Mouse (Mus musculus) embryonic facial prominence, embryonic 14.5 days (tissue): Measurements from ENCODE around the gene Pcbp2. TPM values are rescaled to one million over a fixed set of nuclear protein-coding genes. Genes with fewer than 3 reads are reported as not detected.

Experiments
- ATAC-seq: fragments of 200-750 bp; cut with Nextera tagmentation; 2 replicates; pipeline ENCODE4 v1.8.0; 2017; ENCODE audit warnings: low read depth, moderate number of reproducible peaks, moderate TSS enrichment
- DNase-seq: peaks from one replicate; pipeline ENCODE4 v3.0.0-alpha.2; 2015; ENCODE audit warnings: low spot score
- H3K27ac ChIP-seq: fragments of 300-500 bp; sonication (generic); replicated peaks from 2 replicates; pipeline ENCODE4 v1.5.1; 2014; ENCODE audit warnings: low read depth, mild to moderate bottlenecking, low read length, moderate library complexity
- H3K27me3 ChIP-seq: fragments of 300-500 bp; sonication (generic); replicated peaks from 2 replicates; pipeline ENCODE4 v1.6.1; 2014; ENCODE audit warnings: low read length; ENCODE audit not compliant: control insufficient read depth, insufficient read depth
- H3K36me3 ChIP-seq: fragments of 300-500 bp; sonication (generic); 2 replicates; pipeline ENCODE4 v1.6.1; 2014; ENCODE audit warnings: low read length, mixed read lengths; ENCODE audit not compliant: control insufficient read depth, insufficient read depth
- H3K4me1 ChIP-seq: fragments of 300-500 bp; sonication (generic); 2 replicates; pipeline ENCODE4 v1.6.1; 2014; ENCODE audit warnings: antibody characterized with exemption, low read length; ENCODE audit not compliant: control insufficient read depth, insufficient read depth
- H3K4me2 ChIP-seq: fragments of 300-500 bp; sonication (generic); 2 replicates; pipeline ENCODE4 v1.6.1; 2014; ENCODE audit warnings: low read depth, mild to moderate bottlenecking, low read length, moderate library complexity, mixed read lengths
- H3K4me3 ChIP-seq: fragments of 300-500 bp; sonication (generic); 2 replicates; pipeline ENCODE4 v1.5.1; 2014; ENCODE audit warnings: low read depth, mild to moderate bottlenecking, low read length
- H3K9ac ChIP-seq: fragments of 300-500 bp; sonication (generic); 2 replicates; pipeline ENCODE4 v1.6.1; 2014; ENCODE audit warnings: low read depth, mild to moderate bottlenecking, low read length, moderate library complexity, mixed read lengths
- H3K9me3 ChIP-seq: fragments of 300-500 bp; sonication (generic); 2 replicates; pipeline ENCODE4 v1.6.1; 2016; ENCODE audit warnings: low read length; ENCODE audit not compliant: control insufficient read depth
- WGBS: fragments of 180-500 bp; shearing (Covaris S2); extraction: QIAGEN DNeasy Blood & Tissue Kit; methylation state at CpG from one replicate; pipeline ENCODE4 v1.1.7; 2014; 5-methylcytosine and 5-hydroxymethylcytosine counted together
- polyA plus RNA-seq: library from polyadenylated mRNA; unstranded; fragments of >200 nt; fragmentation: Nextera tagmentation; extraction: Ambion mirVana; gene quantifications from 2 replicates; pipeline ENCODE4 v1.2.1, GENCODE M21; 2014

The Pcbp2 gene
- polyA plus RNA-seq, 1 experiment from 2014 or later, result 276 TPM

GRCm38 (mm10) chr15:102513004-102513403 lies 42.7 kb downstream of the Pcbp2 start:
- ATAC-seq, result no peak
- peaks cover 28% of the 10 kb centered on the region for H3K4me1 ChIP-seq
- H3K27ac ChIP-seq, result no peak overlapping the region

GRCm38 (mm10) chr15:102515261-102515660 lies 44.9 kb downstream of the Pcbp2 start:
- Histone ChIP-seq H3K4me3 (0 out of 2 replicates have a peak overlapping the region, but pooled peaks have one; percentile 68), H3K4me2 (peak overlapping the region; percentile 67; the same call in 1 of the 2 replicates)
- 94% methylated on average over 2 of the region's 2 CpGs for WGBS

More at GRCm38 (mm10) chr15:102513004-102513403, 42.7 kb downstream of the Pcbp2 start:
- no peaks in the 10 kb centered on the region for H3K9me3 ChIP-seq
- H3K27me3 ChIP-seq, result no peaks in the 10 kb centered on the region
- H3K4me2 ChIP-seq, result no peak overlapping the region
- no peak overlapping the region for H3K4me3 ChIP-seq
- DNase-seq, result no peak
- 82% methylated on average over 3 of the region's 3 CpGs for WGBS
- H3K9ac ChIP-seq, result no peak overlapping the region
- H3K36me3 ChIP-seq, result no peaks in the 10 kb centered on the region

GRCm38 (mm10) chr15:102515791-102516190 lies 45.5 kb downstream of the Pcbp2 start:
- ATAC-seq, result no peak
- peak overlapping the region; percentile 73 for H3K9ac ChIP-seq
- peaks cover 30% of the 10 kb centered on the region for H3K4me1 ChIP-seq
- 0 out of 2 replicates have a peak, but pooled peaks cover 4% of the 10 kb centered on the region for H3K36me3 ChIP-seq
- WGBS, result 33% methylated on average over 4 of the region's 4 CpGs
- H3K4me2 ChIP-seq, result peak overlapping the region; percentile 67
- peak overlapping the region; percentile 79; the same call in 1 of the 2 replicates for H3K27ac ChIP-seq
- no peaks in the 10 kb centered on the region for H3K27me3 ChIP-seq
- DNase-seq, result no peak
- H3K9me3 ChIP-seq, result no peaks in the 10 kb centered on the region
- H3K4me3 ChIP-seq, result peak overlapping the region; percentile 68

More at GRCm38 (mm10) chr15:102515261-102515660, 44.9 kb downstream of the Pcbp2 start:
- Histone ChIP-seq H3K9me3 (no peaks in the 10 kb centered on the region), H3K36me3 (no peaks in the 10 kb centered on the region), H3K27me3 (no peaks in the 10 kb centered on the region), H3K27ac (no peak overlapping the region), H3K4me1 (peaks cover 30% of the 10 kb centered on the region), H3K9ac (0 out of 2 replicates have a peak overlapping the region, but pooled peaks have one; percentile 1)
- no peak for DNase-seq
- no peak for ATAC-seq

GRCm38 (mm10) chr15:102516293-102516692 lies 46.0 kb downstream of the Pcbp2 start:
- no peak for ATAC-seq
- Histone ChIP-seq H3K4me3 (peak overlapping the region; percentile 68), H3K36me3 (peaks cover 9% of the 10 kb centered on the region), H3K27me3 (no peaks in the 10 kb centered on the region), H3K4me1 (peaks cover 26% of the 10 kb centered on the region), H3K9ac (peak overlapping the region; percentile 73), H3K9me3 (no peaks in the 10 kb centered on the region), H3K4me2 (peak overlapping the region; percentile 67), H3K27ac (peak overlapping the region; percentile 79)
- no peak for DNase-seq
- WGBS, result 1% methylated on average over 11 of the region's 12 CpGs

GRCm38 (mm10) chr15:102516728-102517404 lies 46.5 kb downstream of the Pcbp2 start, which contains the start of gene Map3k12:
Gene Map3k12 (minus strand): TSS chr15:102517064.
- no peaks in the 10 kb centered on the region for H3K27me3 ChIP-seq
- peak within 1 kb of the TSS; percentile 67 for H3K4me2 ChIP-seq
- peak within 1 kb of the TSS; percentile 73 for H3K9ac ChIP-seq
- WGBS, result 1% methylated on average over 39 of the region's 43 CpGs
- peak within 1 kb of the TSS; percentile 68 for H3K4me3 ChIP-seq
- H3K4me1 ChIP-seq, result peaks cover 21% of the 10 kb centered on the region
- no peak for ATAC-seq
- peak; percentile 80 for DNase-seq
- H3K27ac ChIP-seq, result peak within 1 kb of the TSS; percentile 79
- H3K9me3 ChIP-seq, result no peaks in the 10 kb centered on the region
- peaks cover 14% of the 10 kb centered on the region for H3K36me3 ChIP-seq

GRCm38 (mm10) chr15:102517631-102517975 lies 47.3 kb downstream of the Pcbp2 start:
- H3K36me3 ChIP-seq, result peaks cover 22% of the 10 kb centered on the region
- no peak for DNase-seq
- H3K4me2 ChIP-seq, result peak overlapping the region; percentile 67
- H3K27ac ChIP-seq, result peak overlapping the region; percentile 79
- H3K4me1 ChIP-seq, result peaks cover 18% of the 10 kb centered on the region
- no peak for ATAC-seq
- no peaks in the 10 kb centered on the region for H3K27me3 ChIP-seq
- H3K9ac ChIP-seq, result peak overlapping the region; percentile 73
- H3K4me3 ChIP-seq, result peak overlapping the region; percentile 68
- no peaks in the 10 kb centered on the region for H3K9me3 ChIP-seq
- WGBS, result under 1% methylated on average over 9 of the region's 10 CpGs

GRCm38 (mm10) chr15:102517976-102518858 lies 47.9 kb downstream of the Pcbp2 start, which contains the start of gene Tarbp2:
Gene Tarbp2 (plus strand): TSS chr15:102518192.
- Histone ChIP-seq H3K4me1 (peaks cover 18% of the 10 kb centered on the region), H3K36me3 (peaks cover 25% of the 10 kb centered on the region), H3K9ac (peak within 1 kb of the TSS; percentile 81), H3K27me3 (no peaks in the 10 kb centered on the region), H3K4me3 (peak within 1 kb of the TSS; percentile 68), H3K27ac (peak within 1 kb of the TSS; percentile 98), H3K4me2 (peak within 1 kb of the TSS; percentile 67), H3K9me3 (no peaks in the 10 kb centered on the region)
- peak; percentile 93 for ATAC-seq
- peak; percentile 100 for DNase-seq
- under 1% methylated on average over 38 of the region's 60 CpGs for WGBS

GRCm38 (mm10) chr15:102518859-102519201 lies 48.5 kb downstream of the Pcbp2 start:
- Histone ChIP-seq H3K36me3 (peaks cover 29% of the 10 kb centered on the region), H3K9me3 (no peaks in the 10 kb centered on the region), H3K4me3 (peak overlapping the region; percentile 68), H3K9ac (peak overlapping the region; percentile 81), H3K4me1 (peaks cover 18% of the 10 kb centered on the region), H3K27me3 (no peaks in the 10 kb centered on the region), H3K27ac (peak overlapping the region; percentile 98), H3K4me2 (peak overlapping the region; percentile 67)
- no peak for ATAC-seq
- DNase-seq, result no peak
- 16% methylated on average over 9 of the region's 9 CpGs for WGBS
